Mouse (Mus musculus): Measurements from ENCODE around the gene Olfr516.
"Not testable (repeated sequence)": the region's sequence is repeated elsewhere in the genome, so short reads cannot be mapped to it uniquely, and the experiment has no call there.

The Olfr516 gene

DNA sequence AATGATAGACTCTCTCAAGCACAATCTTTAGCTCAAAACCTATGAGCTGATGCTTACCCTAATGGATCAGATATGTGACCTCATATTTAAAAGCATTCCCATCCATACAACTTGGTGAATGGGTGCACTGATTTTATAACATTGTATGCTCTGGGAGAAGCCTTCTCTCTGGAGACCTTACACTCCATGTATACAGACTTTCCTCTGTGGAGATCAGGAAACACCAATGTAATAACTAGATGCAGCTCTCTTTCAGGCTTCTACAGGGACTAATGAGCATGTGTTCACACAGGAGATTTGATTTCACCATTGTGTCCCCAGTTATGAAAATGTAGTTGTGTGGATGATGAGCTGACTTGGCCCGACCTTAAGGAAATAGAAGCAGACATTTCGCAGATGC, at the start of gene Olfr516:
Olfr516 (minus strand) TSS at position 101 of the 400 bp plus-strand sequence.
- no peak for DNase-seq (ENCODE audit: low spot score)

DNA sequence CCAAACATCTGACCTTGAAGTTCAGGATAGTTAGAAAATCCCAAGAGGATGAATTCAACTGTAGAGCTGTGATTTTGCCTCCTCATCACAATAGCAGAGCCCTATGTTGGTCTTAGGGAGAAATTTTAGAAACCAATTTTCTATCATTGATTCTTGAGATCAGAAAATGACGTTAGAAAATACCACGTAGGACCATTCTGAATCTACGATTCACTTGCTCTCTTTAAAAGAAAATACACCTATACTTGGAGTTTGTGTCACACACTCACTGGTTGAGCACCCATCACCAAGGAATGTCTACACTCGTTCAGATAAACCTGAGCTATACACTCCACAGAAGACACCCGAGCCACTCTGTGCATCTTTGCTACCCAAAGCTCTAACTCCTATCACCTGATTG, 44.0 kb upstream of the Olfr516 start, which contains the start of gene Olfr519:
Olfr519 (minus strand) TSS at position 101 of the 400 bp plus-strand sequence.
- no peak for DNase-seq (ENCODE audit: low spot score)

DNA sequence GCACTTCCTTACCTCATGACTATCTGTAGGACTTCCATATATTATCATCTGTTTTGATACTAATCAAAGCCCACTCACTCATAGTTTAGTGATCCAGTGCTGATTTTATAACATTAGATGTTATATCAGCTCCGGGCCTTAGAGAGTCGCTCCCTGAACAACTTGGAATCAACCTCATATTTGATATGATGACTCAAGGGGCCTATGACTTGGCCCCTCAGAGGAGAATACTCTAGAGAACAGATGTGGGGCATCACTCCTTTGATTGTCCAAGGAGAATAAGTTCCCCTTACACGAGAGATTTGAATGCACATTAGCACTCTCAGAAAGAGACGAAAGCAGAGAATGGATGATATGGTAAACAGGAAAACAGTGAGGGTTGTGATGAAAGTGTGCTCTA, 34.6 kb upstream of the Olfr516 start, which contains the start of gene Olfr518:
Olfr518 (minus strand) TSS at position 101 of the 400 bp plus-strand sequence.
- DNase-seq (ENCODE audit: low spot score): no peak

DNA sequence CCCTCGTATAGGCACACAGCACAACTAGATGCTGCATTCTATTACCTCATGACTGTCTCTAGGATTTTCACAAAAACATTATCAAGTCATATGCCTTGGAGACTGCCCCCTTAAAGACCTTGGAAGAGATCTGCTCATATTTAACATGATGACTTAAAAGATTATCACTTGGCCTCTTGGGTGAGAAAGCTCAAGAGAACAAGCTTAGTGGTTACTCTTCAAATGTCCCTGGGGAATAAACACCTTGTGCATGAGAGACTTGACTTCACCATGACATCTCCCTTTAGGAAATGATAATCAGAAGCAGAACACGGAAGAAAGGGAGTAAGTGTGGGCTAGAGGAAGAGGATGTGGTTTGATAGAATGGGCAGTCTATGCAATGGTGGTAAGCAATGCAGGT, 21.9 kb upstream of the Olfr516 start, which contains the start of gene Olfr517:
Olfr517 (minus strand) TSS at position 101 of the 400 bp plus-strand sequence.
- DNase-seq (ENCODE audit: low spot score): no peak

DNA sequence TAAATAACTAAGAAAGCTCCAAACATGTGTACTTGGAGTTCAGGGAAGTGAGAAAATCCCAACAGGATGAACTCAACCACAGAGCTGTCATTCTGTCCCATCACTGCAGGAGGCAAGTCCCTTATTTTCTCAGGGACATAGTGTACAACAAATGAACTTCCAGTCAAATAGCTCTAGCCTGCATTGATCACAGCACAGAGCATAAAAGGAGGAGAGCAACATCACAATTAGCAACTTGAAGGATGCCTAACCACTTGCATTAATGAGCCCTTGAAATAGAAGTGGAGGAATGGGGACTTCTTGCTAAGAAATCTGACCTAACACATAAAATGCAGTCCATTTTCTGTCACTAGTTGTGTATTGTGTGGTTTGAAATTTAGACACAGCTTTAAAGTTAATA, 24.4 kb downstream of the Olfr516 start, which contains the start of gene Olfr514:
Olfr514 (minus strand) TSS at position 101 of the 400 bp plus-strand sequence.
- DNase-seq (ENCODE audit: low spot score): no peak

DNA sequence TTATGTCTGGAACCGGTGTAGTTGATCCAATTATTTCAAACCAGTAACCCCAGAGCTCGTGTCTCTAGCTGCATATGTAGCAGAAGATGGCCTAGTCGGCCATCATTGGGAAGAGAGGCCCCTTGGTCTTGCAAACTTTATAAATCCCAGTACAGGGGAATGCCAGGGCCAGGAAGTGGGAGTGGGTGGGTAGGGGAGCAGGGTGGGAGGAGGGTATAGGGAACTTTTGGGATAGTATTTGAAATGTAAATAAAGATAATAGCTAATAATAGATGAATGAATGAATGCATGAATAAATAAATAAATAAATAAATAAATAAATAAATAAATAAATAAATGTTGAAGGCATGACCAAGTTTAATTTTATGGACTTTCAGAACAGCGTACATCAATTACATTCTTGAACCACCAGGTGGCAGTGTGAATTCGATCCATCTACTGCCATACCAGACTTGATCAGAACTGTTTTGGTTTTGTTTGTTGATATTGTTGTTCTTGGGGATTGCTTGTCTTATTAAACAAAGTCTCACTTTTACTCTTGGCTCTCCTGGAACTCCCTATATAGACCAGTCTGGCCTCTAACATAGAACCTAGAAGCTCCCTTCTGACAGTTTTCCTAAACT, 35.6 kb downstream of the Olfr516 start:
- DNase-seq (ENCODE audit: low spot score): not testable (repeated sequence)

DNA sequence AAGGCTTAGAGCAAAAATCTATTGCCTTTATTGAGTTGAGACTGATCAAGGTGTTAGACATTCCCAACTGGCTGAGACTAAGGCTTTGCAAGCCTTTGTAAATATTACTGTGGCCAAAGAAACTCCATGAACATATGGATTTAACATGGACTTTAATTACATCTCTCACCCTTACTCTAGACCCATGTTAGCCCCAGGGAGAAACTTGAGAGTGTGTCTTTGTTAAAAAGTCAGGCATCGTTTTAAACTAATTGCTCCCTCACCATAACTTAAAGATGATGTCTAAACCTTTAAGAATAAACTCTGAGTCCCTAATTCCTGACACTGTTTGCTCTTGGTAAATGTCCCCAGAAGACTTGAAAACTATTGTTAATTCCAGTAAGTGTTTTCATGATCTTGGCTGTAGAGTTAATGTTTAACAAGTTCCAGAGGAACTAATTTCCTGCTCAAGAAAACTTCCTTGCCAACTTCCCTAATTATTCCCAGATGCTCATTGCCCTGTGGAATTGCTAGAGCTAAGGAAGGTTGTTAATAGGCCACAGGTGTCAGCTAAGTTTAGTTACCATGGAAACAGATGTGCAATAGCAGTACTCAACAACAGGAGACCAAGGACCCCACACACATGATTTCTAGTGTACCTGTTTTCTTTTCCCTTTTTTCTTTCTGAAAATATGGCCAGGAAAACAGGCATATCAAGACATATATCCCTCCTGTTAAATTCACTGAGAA, 53.0 kb downstream of the Olfr516 start:
- no peak for DNase-seq (ENCODE audit: low spot score)
